Mouse (Mus musculus) ES-E14 (cell line): ENCODE measurements around the gene Pax6.

Experiments used
- CHD2 ChIP-seq: IDR thresholded peaks from 2 replicates; pipeline ENCODE4 v1.6.1; 2014; ENCODE audit warnings: mild to moderate bottlenecking, low read depth, low read length, inconsistent platforms
- HCFC1 ChIP-seq: IDR thresholded peaks from 2 replicates; pipeline ENCODE4 v1.6.1; 2012; ENCODE audit warnings: low read length, inconsistent platforms, borderline replicate concordance; ENCODE audit not compliant: insufficient read depth
- MAFK ChIP-seq: IDR thresholded peaks from 2 replicates; pipeline ENCODE4 v1.6.1; 2014; ENCODE audit warnings: mild to moderate bottlenecking, low read depth, low read length, inconsistent platforms; ENCODE audit not compliant: insufficient read depth
- ZC3H11A ChIP-seq: IDR thresholded peaks from 2 replicates; pipeline ENCODE4 v1.6.1; 2012; ENCODE audit warnings: low read depth, mild to moderate bottlenecking, inconsistent platforms, low read length, borderline replicate concordance
- ZNF384 ChIP-seq: IDR thresholded peaks from 2 replicates; pipeline ENCODE4 v1.6.1; 2012; ENCODE audit warnings: low read depth, low read length, inconsistent platforms

GRCm38 (mm10) chr2:105746896-105747295 lies 78.2 kb downstream of the Pax6 start:
- TF ChIP-seq HCFC1 (no peak), CHD2 (no peak), ZC3H11A (no peak), MAFK (no peak), ZNF384 (no peak)
